Mouse (Mus musculus) small intestine, adult 2 months (tissue): ENCODE results near the gene Krt14.

Source experiments
- CTCF ChIP-seq: fragments of 200-500 bp; IDR thresholded peaks from 2 replicates; pipeline ENCODE4 v1.5.1; 2012; ENCODE audit warnings: low read depth, mild to moderate bottlenecking, control low read depth, inconsistent platforms, low read length, moderate library complexity, mixed read lengths; ENCODE audit not compliant: insufficient replicate concordance, insufficient read length; ENCODE audit errors: extremely low read depth
- POLR2A ChIP-seq: fragments of 200-500 bp; IDR thresholded peaks from 2 replicates; pipeline ENCODE4 v1.6.1; 2012; ENCODE audit warnings: low read depth, mild to moderate bottlenecking, control low read depth, inconsistent platforms, low read length, moderate library complexity

- no peak for TF ChIP-seq POLR2A
- no peak for TF ChIP-seq CTCF
Measured at GRCm38 (mm10) chr11:100219304-100219703, 12.0 kb upstream of the Krt14 start.
